Mouse (Mus musculus) lung, postnatal 4 days (tissue): ENCODE measurements at regions not wholly inside any gene's neighbourhood (a gene's known extent, or its start where the extent isn't known, plus 50 kb on each side); places are given as distances from the start of the nearest gene placed in this dataset.

Experiments
- DNase-seq, 2 experiments: peaks; one replicate each; pipeline ENCODE4 v3.0.0; 2021

GRCm38 (mm10) chr4:88939397-88939796 is 59.4 kb upstream of the Ifne start:
- no peak for DNase-seq

GRCm38 (mm10) chr4:88938712-88939032 is 58.7 kb upstream of the Ifne start:
- DNase-seq, result no peak

- peak; percentile 52 to 77 for DNase-seq
Measured at GRCm38 (mm10) chr4:88937866-88938711, 58.1 kb upstream of the Ifne start.

- DNase-seq, result no peak
Measured at GRCm38 (mm10) chr4:88936976-88937375, 57.0 kb upstream of the Ifne start.

- no peak for DNase-seq
Measured at GRCm38 (mm10) chr4:88935901-88936300, 55.9 kb upstream of the Ifne start.

GRCm38 (mm10) chr4:88935316-88935715 is 55.3 kb upstream of the Ifne start:
- no peak for DNase-seq

GRCm38 (mm10) chr4:88934266-88935025 is 54.4 kb upstream of the Ifne start:
- no peak for DNase-seq

- DNase-seq, result no peak
Measured at GRCm38 (mm10) chr4:88931217-88931616, 51.2 kb upstream of the Ifne start.
